Mouse (Mus musculus) lung, postnatal 0 days (tissue): Measurements from ENCODE around the gene Gm21616. TPM values are rescaled to one million over a fixed set of nuclear protein-coding genes. Genes with fewer than 3 reads are reported as not detected.
"Not testable (repeated sequence)": the region's sequence is repeated elsewhere in the genome, so short reads cannot be mapped to it uniquely, and the experiment has no call there.

ENCODE experiments used
- ATAC-seq: fragments of 200-750 bp; cut with Nextera tagmentation; 2 replicates; pipeline ENCODE4 v1.8.0; 2017; ENCODE audit warnings: moderate library complexity
- DNase-seq: peaks from one replicate; pipeline ENCODE4 v3.0.0-alpha.2; 2016; ENCODE audit warnings: low spot score
- H3K27ac ChIP-seq: fragments of 300-500 bp; sonication (generic); 2 replicates; pipeline ENCODE4 v1.5.1; 2014; ENCODE audit warnings: antibody characterized with exemption, mild to moderate bottlenecking, low read length, mixed read lengths
- H3K27me3 ChIP-seq: fragments of 300-500 bp; sonication (generic); replicated peaks from 2 replicates; pipeline ENCODE4 v1.6.1; 2014; ENCODE audit warnings: low read length, mixed read lengths; ENCODE audit not compliant: insufficient read depth
- H3K36me3 ChIP-seq: fragments of 300-500 bp; sonication (generic); 2 replicates; pipeline ENCODE4 v1.6.1; 2014; ENCODE audit warnings: low read length, mixed read lengths; ENCODE audit not compliant: insufficient read depth
- H3K4me1 ChIP-seq: fragments of 300-500 bp; sonication (generic); 2 replicates; pipeline ENCODE4 v1.6.1; 2014; ENCODE audit warnings: antibody characterized with exemption, low read depth, low read length, mixed read lengths; ENCODE audit not compliant: insufficient read depth
- H3K4me2 ChIP-seq: fragments of 300-500 bp; sonication (generic); replicated peaks from 2 replicates; pipeline ENCODE4 v1.6.1; 2014; ENCODE audit warnings: low read depth, mild to moderate bottlenecking, low read length, moderate library complexity, mixed read lengths
- H3K4me3 ChIP-seq: fragments of 300-500 bp; sonication (generic); 2 replicates; pipeline ENCODE4 v1.5.1; 2014; ENCODE audit warnings: low read depth, low read length
- H3K9ac ChIP-seq: fragments of 300-500 bp; sonication (generic); replicated peaks from 2 replicates; pipeline ENCODE4 v1.6.1; 2014; ENCODE audit warnings: low read depth, mild to moderate bottlenecking
- H3K9me3 ChIP-seq: fragments of 300-500 bp; sonication (generic); 2 replicates; pipeline ENCODE4 v1.6.1; 2016; ENCODE audit warnings: low read length, mixed read lengths
- WGBS: fragments of 180-500 bp; shearing (Covaris S2); extraction: QIAGEN DNeasy Blood & Tissue Kit; methylation state at CpG from one replicate; pipeline ENCODE4 v1.1.7; 2014; 5-methylcytosine and 5-hydroxymethylcytosine counted together
- polyA plus RNA-seq: library from polyadenylated mRNA; unstranded; fragments of >200 nt; fragmentation: Nextera tagmentation; extraction: Ambion mirVana; gene quantifications from 2 replicates; pipeline ENCODE4 v1.2.1, GENCODE M21; 2015

The Gm21616 gene
- not detected in 2 replicates for polyA plus RNA-seq

- not testable (repeated sequence) for H3K4me1 ChIP-seq, ATAC-seq, H3K36me3 ChIP-seq, H3K4me3 ChIP-seq, H3K9me3 ChIP-seq, H3K9ac ChIP-seq, H3K4me2 ChIP-seq, H3K27me3 ChIP-seq, H3K27ac ChIP-seq, DNase-seq
- no CpG with 5 or more reads among the region's 4 CpGs for whole genome bisulfite sequencing
Observed at GRCm38 (mm10) chrX:125435242-125435641, at the start of gene Gm21616. Gene Gm21616, plus strand, starts transcription at chrX:125435542.
